ENCODE assay signal across 9 mouse cellular contexts in genomic region chr15:96476359-96476758, GRCm38 (mm10). TPM values are rescaled to one million over a fixed set of nuclear protein-coding genes. Genes with fewer than 3 reads are reported as not detected.
A peak's percentile ranks its signal among the peaks of the same experiment; 100 is the strongest.
DNase-seq lines count a peak whose midpoint lies in the region; ATAC-seq and TF ChIP-seq lines count a peak whose summit lies in the region.
"Had no signal": no experiment of that assay in that cellular context is flagged by ENCODE, and none has a peak within 500 bp of the region (broad histone marks: within the 10 kb centered on the region; RNA-seq: fewer than 3 reads in every experiment).

No protein-coding gene starts in this region.

- 9% methylated on average over 7 of the region's 7 CpGs for WGBS in kidney, postnatal 0 days
- 8% methylated on average over 7 of the region's 7 CpGs for WGBS in liver, embryonic 12.5 days (ENCODE audit: insufficient replicate concordance)
- WGBS in olfactory bulb, adult 2 months: 8% methylated on average over 7 of the region's 7 CpGs

- H3K36me3 ChIP-seq in kidney, postnatal 0 days (ENCODE audit: insufficient read depth, low read length): no peaks in the 10 kb centered on the region
- no peaks in the 10 kb centered on the region for H3K36me3 ChIP-seq in liver, embryonic 12.5 days

- no peak overlapping the region for H3K4me3 ChIP-seq in kidney, postnatal 0 days (replicated peaks; ENCODE audit: low read depth, low read length)
- H3K4me3 ChIP-seq in liver, embryonic 12.5 days: no peak overlapping the region
- no peak overlapping the region for H3K4me3 ChIP-seq in olfactory bulb, adult 2 months (ENCODE audit: insufficient read depth, low read depth, low read length)
- H3K4me3 ChIP-seq: erythroblast, embryonic 14.5 days had no signal

- no peak overlapping the region for H3K27ac ChIP-seq in kidney, postnatal 0 days
- H3K27ac ChIP-seq in liver, embryonic 12.5 days: no peak overlapping the region
- H3K27ac ChIP-seq in olfactory bulb, adult 2 months (ENCODE audit: insufficient read depth, low read depth, low read length): no peak overlapping the region

- peak; percentile 71 for DNase-seq in CD4-positive helper T cell, adult 2 months (ENCODE audit: low read depth, low spot score)
- DNase-seq in adrenal gland, postnatal 10 days: peak; percentile 97
- peak; percentile 88 for DNase-seq in embryo, embryonic 9.5 days (ENCODE audit: extremely low spot score)
- peak; percentile 88 for DNase-seq in heart, adult 8-10 months (ENCODE audit: low spot score)
- peak; percentile 81 for DNase-seq in kidney, postnatal 0 days (ENCODE audit: low spot score)
- DNase-seq in testis, postnatal 14 days (ENCODE audit: low spot score): peak; percentile 78

- H3K9ac ChIP-seq in kidney, postnatal 0 days (ENCODE audit: low read depth, low read length): no peak overlapping the region
- H3K9ac ChIP-seq in liver, embryonic 12.5 days: no peak overlapping the region

- H3K27me3 ChIP-seq in kidney, postnatal 0 days (ENCODE audit: insufficient read depth, low read length): no peaks in the 10 kb centered on the region
- no peaks in the 10 kb centered on the region for H3K27me3 ChIP-seq in liver, embryonic 12.5 days (replicated peaks)

- TF ChIP-seq POLR2A in olfactory bulb, adult 2 months (IDR thresholded peaks at IDR 0.05; ENCODE audit: insufficient read depth, low read depth, low read length): no peak

- peak; percentile 62 for ATAC-seq in kidney, postnatal 0 days (replicated peaks; ENCODE audit: low FRiP score, low read depth)
- peak; percentile 64 for ATAC-seq in liver, embryonic 12.5 days

- no peak overlapping the region for H3K4me2 ChIP-seq in kidney, postnatal 0 days (ENCODE audit: low read length)
- H3K4me2 ChIP-seq in liver, embryonic 12.5 days: no peak overlapping the region

- H3K4me1 ChIP-seq in kidney, postnatal 0 days (replicated peaks; ENCODE audit: insufficient read depth, low read length): no peaks in the 10 kb centered on the region
- peaks cover 2% of the 10 kb centered on the region; the same call in 1 of the 2 replicates for H3K4me1 ChIP-seq in liver, embryonic 12.5 days
- no peaks in the 10 kb centered on the region for H3K4me1 ChIP-seq in olfactory bulb, adult 2 months (ENCODE audit: control insufficient read depth, insufficient read depth, low read length)

- H3K9me3 ChIP-seq in kidney, postnatal 0 days (replicated peaks; ENCODE audit: low read length): no peaks in the 10 kb centered on the region
- no peaks in the 10 kb centered on the region for H3K9me3 ChIP-seq in liver, embryonic 12.5 days (replicated peaks)

- TF ChIP-seq CTCF in kidney, postnatal 0 days (IDR thresholded peaks at IDR 0.05; ENCODE audit: low read depth): peak; percentile 95
- peak; percentile 90 for TF ChIP-seq CTCF in olfactory bulb, adult 2 months (IDR thresholded peaks at IDR 0.05; ENCODE audit: insufficient read depth, low read depth, low read length)

RNA-seq across cellular contexts. Expression of gene Scaf11, which starts 15.7 kb away (rescaled TPM):
- 10 to 100 TPM; 65.7 to 78.4 TPM for total RNA-seq in adrenal gland, postnatal 10 days (2021)
- total RNA-seq in heart, adult 8-10 months (2022): 10 to 100 TPM; 47.1 to 54.5 (median 48.3) TPM
- 80.0 and 81.5 TPM in 2 replicates for polyA plus RNA-seq in kidney, postnatal 0 days (2015; fragmentation: Nextera tagmentation; extraction: Ambion mirVana)
- polyA plus RNA-seq in liver, embryonic 12.5 days (2016; fragmentation: Nextera tagmentation; extraction: Ambion mirVana): 68.8 and 73.0 TPM in 2 replicates
- polyA plus RNA-seq in olfactory bulb, adult 2 months (2012; ENCODE audit: insufficient read depth, insufficient read length, low replicate concordance, missing spikeins): not detected in 2 replicates
